35 mouse cellular contexts compared by ENCODE assay signal in the genomic region with DNA sequence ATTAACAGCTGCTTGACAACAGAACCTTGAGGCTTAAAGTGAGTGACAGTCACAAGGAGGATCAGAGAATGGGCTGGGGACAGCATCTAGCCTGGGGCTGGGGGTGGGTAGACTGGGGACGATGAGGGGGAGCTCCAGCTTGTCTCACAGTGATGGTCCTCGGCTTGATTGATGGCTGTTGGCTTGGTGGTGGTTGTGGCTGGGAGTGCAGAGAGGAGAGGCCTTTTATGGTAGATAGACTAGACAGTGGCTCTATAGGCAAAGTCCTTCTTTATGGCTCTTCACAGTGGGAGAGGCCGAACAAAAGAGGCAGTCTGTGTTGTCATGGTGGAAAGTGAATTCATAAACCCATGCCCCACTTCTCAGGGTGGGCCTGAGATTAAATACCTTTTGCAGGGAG. TPM values are rescaled to one million over a fixed set of nuclear protein-coding genes. Genes with fewer than 3 reads are reported as not detected.
A peak's percentile ranks its signal among the peaks of the same experiment; 100 is the strongest.
DNase-seq lines count a peak whose midpoint lies in the region; ATAC-seq and TF ChIP-seq lines count a peak whose summit lies in the region.
"Had no signal": no experiment of that assay in that cellular context is flagged by ENCODE, and none has a peak within 500 bp of the region (broad histone marks: within the 10 kb centered on the region; RNA-seq: fewer than 3 reads in every experiment).

No protein-coding gene starts in this region.

- H3K4me1 ChIP-seq in forebrain, embryonic 10.5 days, result peaks cover 17% of the 10 kb centered on the region
- no peaks in the 10 kb centered on the region for H3K4me1 ChIP-seq in forebrain, postnatal 0 days (ENCODE audit: insufficient read depth)
- no peaks in the 10 kb centered on the region for H3K4me1 ChIP-seq in lung, postnatal 0 days (ENCODE audit: insufficient read depth, low read depth, low read length)
- 0 out of 2 replicates have a peak, but pooled peaks cover 5% of the 10 kb centered on the region for H3K4me1 ChIP-seq in neural tube, embryonic 12.5 days
- no peaks in the 10 kb centered on the region for H3K4me1 ChIP-seq in intestine, postnatal 0 days (replicated peaks; ENCODE audit: control insufficient read depth, insufficient read depth, low read length)
- H3K4me1 ChIP-seq: embryonic facial prominence, embryonic 13.5 days; forebrain, embryonic 13.5 days; heart, embryonic 12.5 days; heart, embryonic 15.5 days; hindbrain, embryonic 13.5 days had no signal

- no peak for DNase-seq in forebrain, embryonic 10.5 days (ENCODE audit: extremely low spot score, low spot score)
- no peak for DNase-seq in forebrain, postnatal 0 days
- peak; percentile 4 for DNase-seq in lung, postnatal 0 days (ENCODE audit: low spot score)
- DNase-seq in lung, postnatal 25 days (ENCODE audit: low spot score), result no peak
- no peak for DNase-seq in neural tube, embryonic 10.5 days (ENCODE audit: extremely low spot score, low spot score)
- DNase-seq in left cerebral cortex, postnatal 10 days (ENCODE audit: extremely low spot score in 1 of 2, low spot score in 2 of 2), result no peak
- DNase-seq: adrenal gland, adult 2 months; adrenal gland, postnatal 14 days; cerebellum, adult 11 months; cerebellum, adult 2 months; cerebellum, adult 9-11 months; cerebellum, postnatal 25 days; gastrocnemius, adult 2 months; gastrocnemius, postnatal 14 days; heart, adult 11 months; heart, postnatal 10 days; heart, postnatal 36 days had no signal

- 0 out of 2 replicates have a peak overlapping the region, but pooled peaks have one; percentile 17 for H3K27ac ChIP-seq in forebrain, embryonic 10.5 days
- no peak overlapping the region for H3K27ac ChIP-seq in forebrain, postnatal 0 days (ENCODE audit: low read depth, low read length)
- no peak overlapping the region for H3K27ac ChIP-seq in lung, postnatal 0 days (ENCODE audit: low read length)
- H3K27ac ChIP-seq in neural tube, embryonic 12.5 days, result no peak overlapping the region
- H3K27ac ChIP-seq in intestine, postnatal 0 days (ENCODE audit: low read depth, low read length), result no peak overlapping the region
- H3K27ac ChIP-seq: embryonic facial prominence, embryonic 10.5 days; embryonic facial prominence, embryonic 13.5 days; forebrain, embryonic 13.5 days; gastrocnemius, adult 2 months; heart, embryonic 15.5 days; hindbrain, embryonic 13.5 days had no signal

- no peak for TF ChIP-seq EP300 in lung, postnatal 0 days (IDR thresholded peaks at IDR 0.05)

- H3K36me3 ChIP-seq in forebrain, embryonic 10.5 days (replicated peaks), result peaks cover 8% of the 10 kb centered on the region; the same call in 1 of the 2 replicates
- H3K36me3 ChIP-seq in forebrain, postnatal 0 days (ENCODE audit: insufficient read depth), result no peaks in the 10 kb centered on the region
- peaks cover 8% of the 10 kb centered on the region for H3K36me3 ChIP-seq in lung, postnatal 0 days (ENCODE audit: insufficient read depth, low read length)
- no peaks in the 10 kb centered on the region for H3K36me3 ChIP-seq in neural tube, embryonic 12.5 days
- H3K36me3 ChIP-seq in intestine, postnatal 0 days (ENCODE audit: control insufficient read depth, insufficient read depth), result no peaks in the 10 kb centered on the region
- H3K36me3 ChIP-seq: embryonic facial prominence, embryonic 10.5 days; embryonic facial prominence, embryonic 13.5 days; hindbrain, embryonic 13.5 days had no signal

- no peak overlapping the region for H3K4me3 ChIP-seq in forebrain, embryonic 10.5 days
- no peak overlapping the region for H3K4me3 ChIP-seq in forebrain, postnatal 0 days (ENCODE audit: low read depth, low read length)
- no peak overlapping the region for H3K4me3 ChIP-seq in lung, postnatal 0 days (ENCODE audit: low read depth, low read length)
- no peak overlapping the region for H3K4me3 ChIP-seq in neural tube, embryonic 12.5 days
- H3K4me3 ChIP-seq in intestine, postnatal 0 days (ENCODE audit: low read depth, low read length), result no peak overlapping the region
- H3K4me3 ChIP-seq: embryonic facial prominence, embryonic 10.5 days; embryonic facial prominence, embryonic 13.5 days; erythroblast, embryonic 14.5 days; forebrain, embryonic 13.5 days; gastrocnemius, adult 2 months; heart, embryonic 12.5 days; heart, embryonic 15.5 days; hindbrain, embryonic 13.5 days had no signal

- H3K4me2 ChIP-seq in forebrain, postnatal 0 days (ENCODE audit: low read depth), result no peak overlapping the region
- H3K4me2 ChIP-seq in lung, postnatal 0 days (replicated peaks; ENCODE audit: low read depth, low read length), result 0 out of 2 replicates have a peak overlapping the region, but pooled peaks have one; percentile 8
- no peak overlapping the region for H3K4me2 ChIP-seq in neural tube, embryonic 12.5 days (replicated peaks)
- H3K4me2 ChIP-seq in intestine, postnatal 0 days (replicated peaks; ENCODE audit: low read depth), result no peak overlapping the region
- H3K4me2 ChIP-seq: embryonic facial prominence, embryonic 13.5 days; forebrain, embryonic 13.5 days; heart, embryonic 12.5 days; heart, embryonic 15.5 days; hindbrain, embryonic 13.5 days had no signal

- no peak for TF ChIP-seq CTCF in forebrain, postnatal 0 days (IDR thresholded peaks at IDR 0.05; ENCODE audit: low read depth)
- TF ChIP-seq CTCF in lung, postnatal 0 days (IDR thresholded peaks at IDR 0.05), result no peak
- no peak for TF ChIP-seq CTCF in intestine, postnatal 0 days (IDR thresholded peaks at IDR 0.05; ENCODE audit: low read depth)

- intact Hi-C loops in left cerebral cortex, postnatal 10 days (cut with DNase I), result no loop called here

- no peak overlapping the region for H3K9ac ChIP-seq in forebrain, postnatal 0 days
- no peak overlapping the region for H3K9ac ChIP-seq in lung, postnatal 0 days (replicated peaks; ENCODE audit: low read depth)
- no peak overlapping the region for H3K9ac ChIP-seq in neural tube, embryonic 12.5 days
- H3K9ac ChIP-seq in intestine, postnatal 0 days (ENCODE audit: low read depth, low read length), result no peak overlapping the region
- H3K9ac ChIP-seq: embryonic facial prominence, embryonic 13.5 days; forebrain, embryonic 13.5 days; heart, embryonic 12.5 days; heart, embryonic 15.5 days; hindbrain, embryonic 13.5 days had no signal

- H3K27me3 ChIP-seq in forebrain, embryonic 10.5 days (ENCODE audit: poor library complexity, severe bottlenecking), result peaks cover 3% of the 10 kb centered on the region; the same call in 1 of the 2 replicates
- H3K27me3 ChIP-seq in forebrain, postnatal 0 days (ENCODE audit: insufficient read depth, low read length), result no peaks in the 10 kb centered on the region
- H3K27me3 ChIP-seq in lung, postnatal 0 days (replicated peaks; ENCODE audit: insufficient read depth, low read length), result no peaks in the 10 kb centered on the region
- H3K27me3 ChIP-seq in neural tube, embryonic 12.5 days (replicated peaks), result no peaks in the 10 kb centered on the region
- no peaks in the 10 kb centered on the region for H3K27me3 ChIP-seq in intestine, postnatal 0 days (replicated peaks; ENCODE audit: control insufficient read depth, insufficient read depth, low read length)
- H3K27me3 ChIP-seq: embryonic facial prominence, embryonic 13.5 days; forebrain, embryonic 13.5 days; heart, embryonic 15.5 days; hindbrain, embryonic 13.5 days had no signal

- no peak for ATAC-seq in forebrain, postnatal 0 days
- no peak for ATAC-seq in lung, postnatal 0 days
- ATAC-seq in neural tube, embryonic 12.5 days (ENCODE audit: low FRiP score, low read depth), result 0 out of 2 replicates have a peak, but pooled peaks have one; percentile 50
- peak; percentile 54; the same call in 1 of the 2 replicates for ATAC-seq in intestine, postnatal 0 days
- ATAC-seq: CD4-positive, CD25-positive, alpha-beta regulatory T cell, adult 4 months; forebrain, embryonic 13.5 days; forebrain, embryonic 16.5 days; hindbrain, embryonic 16.5 days; inflammation-experienced regulatory T-cells, adult 6 months had no signal

- no peaks in the 10 kb centered on the region for H3K9me3 ChIP-seq in forebrain, embryonic 10.5 days
- no peaks in the 10 kb centered on the region for H3K9me3 ChIP-seq in forebrain, postnatal 0 days (ENCODE audit: low read length)
- H3K9me3 ChIP-seq in lung, postnatal 0 days (ENCODE audit: low read length), result no peaks in the 10 kb centered on the region
- no peaks in the 10 kb centered on the region for H3K9me3 ChIP-seq in neural tube, embryonic 12.5 days
- H3K9me3 ChIP-seq in intestine, postnatal 0 days (ENCODE audit: control insufficient read depth), result no peaks in the 10 kb centered on the region
- H3K9me3 ChIP-seq: embryonic facial prominence, embryonic 13.5 days; forebrain, embryonic 13.5 days; heart, embryonic 12.5 days; heart, embryonic 15.5 days; hindbrain, embryonic 13.5 days had no signal

- 64% methylated on average over 3 of the region's 3 CpGs for WGBS in forebrain, embryonic 10.5 days
- WGBS in forebrain, postnatal 0 days, result 74% methylated on average over 3 of the region's 3 CpGs
- 53% methylated on average over 3 of the region's 3 CpGs for WGBS in lung, postnatal 0 days
- 10% methylated on average over 3 of the region's 3 CpGs for WGBS in neural tube, embryonic 12.5 days
- WGBS in intestine, postnatal 0 days, result 33% methylated on average over 3 of the region's 3 CpGs

RNA-seq across cellular contexts. Expression of a gene that starts 10.8 kb away (rescaled TPM):
- 3.8 and 4.0 TPM in 2 replicates for polyA plus RNA-seq in forebrain, embryonic 10.5 days (2016; fragmentation: Nextera tagmentation; extraction: Ambion mirVana)
- 0.43 and 0.62 TPM in 2 replicates for total RNA-seq in forebrain, postnatal 0 days (2014; rRNA removed)
- polyA plus RNA-seq in forebrain, postnatal 0 days (2015; fragmentation: Nextera tagmentation; extraction: Ambion mirVana), result 0.47 and 0.60 TPM in 2 replicates
- polyA plus RNA-seq in lung, postnatal 0 days (2015; fragmentation: Nextera tagmentation; extraction: Ambion mirVana), result 601 and 607 TPM in 2 replicates
- 2.5 and 3.3 TPM in 2 replicates for polyA plus RNA-seq in neural tube, embryonic 12.5 days (2016; fragmentation: Nextera tagmentation; extraction: Ambion mirVana)
- polyA plus RNA-seq in intestine, postnatal 0 days (2015; fragmentation: Nextera tagmentation; extraction: Ambion mirVana), result 3.3 and 4.2 TPM in 2 replicates
- under 1 TPM; 0.21 to 0.26 TPM for total RNA-seq in left cerebral cortex, postnatal 10 days (2021)
- total RNA-seq: MEL had no signal
- polyA plus RNA-seq: erythroblast, embryonic 14.5 days had no signal

RNA-seq across cellular contexts. Expression of a gene that starts 41.9 kb away (rescaled TPM):
- 0.11 TPM in 1 of 2 replicates, not detected in the other for polyA plus RNA-seq in forebrain, embryonic 10.5 days (2016; fragmentation: Nextera tagmentation; extraction: Ambion mirVana)
- total RNA-seq in forebrain, postnatal 0 days (2014; rRNA removed), result not detected in 2 replicates
- 0.19 TPM in 1 of 2 replicates, not detected in the other for polyA plus RNA-seq in forebrain, postnatal 0 days (2015; fragmentation: Nextera tagmentation; extraction: Ambion mirVana)
- polyA plus RNA-seq in lung, postnatal 0 days (2015; fragmentation: Nextera tagmentation; extraction: Ambion mirVana), result not detected in 2 replicates
- polyA plus RNA-seq in neural tube, embryonic 12.5 days (2016; fragmentation: Nextera tagmentation; extraction: Ambion mirVana), result not detected in 2 replicates
- polyA plus RNA-seq in intestine, postnatal 0 days (2015; fragmentation: Nextera tagmentation; extraction: Ambion mirVana), result not detected in 2 replicates
- total RNA-seq in left cerebral cortex, postnatal 10 days (2021), result not detected
- total RNA-seq: adrenal gland, adult 2 months; adrenal gland, postnatal 14 days; adrenal gland, postnatal 4 days; common myeloid progenitor, adult 5-6 weeks; gastrocnemius, adult 2 months; gastrocnemius, postnatal 14 days; gastrocnemius, postnatal 4 days; heart, postnatal 36 days; MEL had no signal
- polyA plus RNA-seq: adrenal gland, adult 2 months; C2C12; CD4-positive, CD25-positive, alpha-beta regulatory T cell, adult 4 months; embryonic facial prominence, embryonic 10.5 days; embryonic facial prominence, embryonic 13.5 days; forebrain, embryonic 13.5 days; forebrain, embryonic 16.5 days; heart, embryonic 12.5 days; heart, embryonic 15.5 days; hindbrain, embryonic 13.5 days; hindbrain, embryonic 16.5 days; inflammation-experienced regulatory T-cells, adult 6 months had no signal

Comparison
In these comparisons a context has a peak if more than half of its experiments do, and no peak if none do; other contexts are left out.
1. ATAC-seq: peak in neural tube, embryonic 12.5 days (single experiment) and intestine, postnatal 0 days (single experiment); none in forebrain, postnatal 0 days (single experiment) and lung, postnatal 0 days (single experiment).
2. RNA of a gene that starts 10.8 kb away (polyA plus RNA-seq): 601 to 607 TPM in lung, postnatal 0 days; 3.3 to 4.2 TPM in intestine, postnatal 0 days, 3.8 to 4.0 TPM in forebrain, embryonic 10.5 days, 2.5 to 3.3 TPM in neural tube, embryonic 12.5 days and 0.47 to 0.60 TPM in forebrain, postnatal 0 days; every median in the first group is over 100 times any median in the second.